Mouse (Mus musculus) heart, adult 2 months (tissue): ENCODE data around the gene Cdyl. TPM values are rescaled to one million over a fixed set of nuclear protein-coding genes. Genes with fewer than 3 reads are reported as not detected.

Source experiments
- DNase-seq, 2 experiments: peaks; one replicate each; pipeline ENCODE4 v3.0.0; 2021
- H3K27ac ChIP-seq: fragments of 200-600 bp; 2 replicates; pipeline ENCODE4 v1.8.1; 2022
- H3K27me3 ChIP-seq: fragments of 200-500 bp; 2 replicates; pipeline ENCODE4 v1.6.1; 2012; ENCODE audit warnings: mild to moderate bottlenecking, low read length, inconsistent platforms, mixed read lengths; ENCODE audit not compliant: control insufficient read depth, insufficient read depth
- H3K36me3 ChIP-seq: fragments of 200-500 bp; 2 replicates; pipeline ENCODE4 v1.6.1; 2012; ENCODE audit warnings: low read length, inconsistent platforms; ENCODE audit not compliant: control insufficient read depth, insufficient read depth
- H3K4me1 ChIP-seq: fragments of 200-500 bp; 2 replicates; pipeline ENCODE4 v1.6.1; 2011; ENCODE audit warnings: low read length; ENCODE audit not compliant: control insufficient read depth, insufficient read depth
- H3K4me3 ChIP-seq: fragments of 200-600 bp; 2 replicates; pipeline ENCODE4 v1.8.1; 2022
- H3K79me2 ChIP-seq: fragments of 200-500 bp; replicated peaks from 2 replicates; pipeline ENCODE4 v1.6.1; 2012; ENCODE audit warnings: mild to moderate bottlenecking, inconsistent platforms, low read length, moderate library complexity, mixed read lengths; ENCODE audit not compliant: control insufficient read depth, insufficient read depth
- H3K9ac ChIP-seq: fragments of 200-500 bp; 2 replicates; pipeline ENCODE4 v1.6.1; 2012; ENCODE audit warnings: low read depth, mild to moderate bottlenecking, control low read depth, inconsistent platforms, low read length, mixed read lengths
- CTCF ChIP-seq: fragments of 200-600 bp; IDR thresholded peaks from 2 replicates; pipeline ENCODE4 v1.8.1; 2022; ENCODE audit warnings: antibody characterized with exemption, mild to moderate bottlenecking, moderate library complexity
- EP300 ChIP-seq: fragments of 200-500 bp; IDR thresholded peaks from 2 replicates; pipeline ENCODE4 v1.6.1; 2011; ENCODE audit warnings: low read depth, low read length, control low read depth; ENCODE audit not compliant: insufficient read depth
- POLR2A ChIP-seq: fragments of 200-500 bp; IDR thresholded peaks from 2 replicates; pipeline ENCODE4 v1.6.1; 2011; ENCODE audit warnings: mild to moderate bottlenecking, low read depth, low read length, control low read depth; ENCODE audit not compliant: insufficient read depth
- WGBS: fragments of 180-500 bp; shearing (Covaris S2); methylation state at CpG from one replicate; pipeline ENCODE4 v1.1.7; 2018; 5-methylcytosine and 5-hydroxymethylcytosine counted together
- intact Hi-C: fragments of 180-260 bp; cut with DNase I; formaldehyde crosslinking; loops from one replicate; pipeline ENCODE4 v1.15.1; 2025
- polyA plus RNA-seq: library from polyadenylated mRNA; depleted of rRNA; stranded (reverse); fragments of >200 nt; gene quantifications from 2 replicates; pipeline ENCODE4 v1.2.3, GENCODE M21; 2012; rRNA removed
- total RNA-seq, 2 experiments: library from RNA; stranded (reverse); gene quantifications; 2 replicates each; pipeline ENCODE4 v1.2.3; 2021

Cdyl gene
- total and polyA plus RNA-seq, 3 experiments, result 3.1 to 11.2 (median 8.4) TPM

- H3K27ac ChIP-seq, result peak overlapping the region; percentile 76
- H3K79me2 ChIP-seq, result no peaks in the 10 kb centered on the region
- no peaks in the 10 kb centered on the region for H3K27me3 ChIP-seq
- intact Hi-C loops, result loop anchor here (5.0 kb wide), 2 partner anchors 123 to 163 kb away; no protein-coding TSS in a partner anchor
- H3K4me1 ChIP-seq, result no peaks in the 10 kb centered on the region
- H3K4me3 ChIP-seq, result peak overlapping the region; percentile 89
- under 1% methylated on average over 13 of the region's 13 CpGs for WGBS
- H3K9ac ChIP-seq, result peak overlapping the region; percentile 74; the same call in 1 of the 2 replicates
- no peak for DNase-seq
- no peaks in the 10 kb centered on the region for H3K36me3 ChIP-seq
- TF ChIP-seq EP300 (no peak), CTCF (no peak), POLR2A (no peak)
These were observed 245.7 kb downstream of the Cdyl start for GRCm38 (mm10) chr13:35905378-35905777.

- Histone ChIP-seq H3K36me3 (no peaks in the 10 kb centered on the region), H3K4me3 (peak within 1 kb of the TSS; percentile 89), H3K79me2 (no peaks in the 10 kb centered on the region), H3K27ac (peak within 1 kb of the TSS; percentile 76), H3K27me3 (no peaks in the 10 kb centered on the region), H3K4me1 (no peaks in the 10 kb centered on the region), H3K9ac (peak within 1 kb of the TSS; percentile 74)
- intact Hi-C loops, result loop anchor here (5.0 kb wide), 2 partner anchors 124 to 164 kb away; no protein-coding TSS in a partner anchor
- WGBS, result under 1% methylated on average over 35 of the region's 35 CpGs
- no peak for TF ChIP-seq CTCF
- TF ChIP-seq POLR2A, result peak; percentile 66
- DNase-seq, result peak; percentile 92 to 95
These were observed 246.3 kb downstream of the Cdyl start, which contains the start of gene Rpp40 for GRCm38 (mm10) chr13:35905879-35906481. Rpp40 (minus strand) TSS chr13:35906359.

- intact Hi-C loops, result no loop called here
- no peaks in the 10 kb centered on the region for H3K27me3 ChIP-seq
- H3K36me3 ChIP-seq, result no peaks in the 10 kb centered on the region
- 83% methylated on average over 1 of the region's 1 CpGs for WGBS
- no peak overlapping the region for H3K9ac ChIP-seq
- DNase-seq, result no peak
- no peaks in the 10 kb centered on the region for H3K4me1 ChIP-seq
- H3K79me2 ChIP-seq, result no peaks in the 10 kb centered on the region
- TF ChIP-seq CTCF, result no peak
- TF ChIP-seq POLR2A, result no peak
- no peak for TF ChIP-seq EP300
- no peak overlapping the region for H3K27ac ChIP-seq
- no peak overlapping the region for H3K4me3 ChIP-seq
These were observed 251.8 kb downstream of the Cdyl start for GRCm38 (mm10) chr13:35911476-35911875.

Other genes starting within 250 kb of the Cdyl start
- gene Rpp40, start 246.5 kb downstream of the Cdyl start, total RNA-seq, result 1 to 10 TPM; 5.3 to 6.4 TPM
- gene Rpp40, start 246.5 kb downstream of the Cdyl start, polyA plus RNA-seq, result 3.7 and 5.1 TPM in 2 replicates